In the genomic region with DNA sequence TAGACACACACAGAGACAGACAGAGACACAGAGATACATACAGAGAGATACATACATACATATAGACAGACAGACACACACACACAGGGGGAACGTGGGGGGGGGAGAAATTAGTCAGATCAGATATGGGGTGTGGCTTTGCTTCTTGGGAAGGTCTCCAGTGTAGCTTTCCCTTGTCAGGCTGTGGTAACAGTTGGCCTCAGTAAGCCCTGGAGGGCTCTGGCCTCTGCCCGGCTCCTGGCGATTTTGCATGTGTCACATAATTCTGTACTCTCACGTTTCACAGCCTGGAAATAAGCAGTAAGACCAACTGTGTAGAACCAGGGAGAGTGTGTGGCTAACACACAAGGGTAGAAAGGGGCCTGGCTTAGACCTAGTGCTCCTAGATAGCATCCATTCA, we compare ENCODE assay signal across 25 mouse cellular contexts. TPM values are rescaled to one million over a fixed set of nuclear protein-coding genes. Genes with fewer than 3 reads are reported as not detected.
A peak's percentile ranks its signal among the peaks of the same experiment; 100 is the strongest.
DNase-seq lines count a peak whose midpoint lies in the region; ATAC-seq lines count a peak whose summit lies in the region.
"Had no signal": no experiment of that assay in that cellular context is flagged by ENCODE, and none has a peak within 500 bp of the region (broad histone marks: within the 10 kb centered on the region; RNA-seq: fewer than 3 reads in every experiment).

No protein-coding gene starts in this region.

- peaks cover 12% of the 10 kb centered on the region; the same call in 1 of the 2 replicates for H3K36me3 ChIP-seq in liver, embryonic 13.5 days
- no peaks in the 10 kb centered on the region for H3K36me3 ChIP-seq in intestine, embryonic 15.5 days
- no peaks in the 10 kb centered on the region for H3K36me3 ChIP-seq in hindbrain, embryonic 16.5 days (ENCODE audit: control insufficient read depth, insufficient read depth, low read length)
- H3K36me3 ChIP-seq: forebrain, embryonic 15.5 days; heart, embryonic 15.5 days had no signal

- H3K4me3 ChIP-seq in liver, embryonic 13.5 days (replicated peaks), result no peak overlapping the region
- H3K4me3 ChIP-seq in intestine, embryonic 15.5 days (replicated peaks), result no peak overlapping the region
- no peak overlapping the region for H3K4me3 ChIP-seq in hindbrain, embryonic 16.5 days (ENCODE audit: low read length)
- H3K4me3 ChIP-seq: forebrain, embryonic 15.5 days; heart, adult 2 months; heart, embryonic 15.5 days; layer of hippocampus, adult 2 months had no signal

- peak; percentile 31 for DNase-seq in cerebellum, adult 9-10 months
- peak; percentile 84 for DNase-seq in 3T3-L1 (ENCODE audit: low read depth, low spot score)
- peak; percentile 57 for DNase-seq in brain, adult 2 months (ENCODE audit: low read depth, low spot score)
- DNase-seq in liver, embryonic 13.5 days, result no peak
- DNase-seq in layer of hippocampus, adult 9-11 months, result no peak
- DNase-seq: adrenal gland, adult 8-10 months; B cell, adult 2 months; gastrocnemius, postnatal 25 days; heart, adult 2 months; heart, postnatal 4 days; kidney, adult 18-20 months; kidney, postnatal 10 days; left cerebral cortex, postnatal 4 days; lung, adult 18-20 months; right cerebral cortex, adult 18-20 months had no signal

- 46% methylated on average over 4 of the region's 4 CpGs for WGBS in liver, embryonic 13.5 days (ENCODE audit: insufficient replicate concordance)
- 59% methylated on average over 4 of the region's 4 CpGs for WGBS in intestine, embryonic 15.5 days
- WGBS in hindbrain, embryonic 16.5 days, result 56% methylated on average over 4 of the region's 4 CpGs

- peak overlapping the region; percentile 99 for H3K27ac ChIP-seq in liver, embryonic 13.5 days
- H3K27ac ChIP-seq in intestine, embryonic 15.5 days, result no peak overlapping the region
- no peak overlapping the region for H3K27ac ChIP-seq in hindbrain, embryonic 16.5 days (ENCODE audit: low read depth, low read length)
- H3K27ac ChIP-seq: forebrain, embryonic 15.5 days; heart, adult 2 months; heart, embryonic 15.5 days; layer of hippocampus, adult 2 months; stomach, postnatal 0 days had no signal

- H3K27me3 ChIP-seq in liver, embryonic 13.5 days, result no peaks in the 10 kb centered on the region
- H3K27me3 ChIP-seq in intestine, embryonic 15.5 days (replicated peaks), result 0 out of 2 replicates have a peak, but pooled peaks cover 3% of the 10 kb centered on the region
- no peaks in the 10 kb centered on the region for H3K27me3 ChIP-seq in hindbrain, embryonic 16.5 days (replicated peaks; ENCODE audit: control insufficient read depth, insufficient read depth, low read length)
- H3K27me3 ChIP-seq: forebrain, embryonic 15.5 days; heart, embryonic 15.5 days; Patski had no signal

- no peaks in the 10 kb centered on the region for H3K9me3 ChIP-seq in liver, embryonic 13.5 days (replicated peaks)
- H3K9me3 ChIP-seq in intestine, embryonic 15.5 days, result no peaks in the 10 kb centered on the region
- H3K9me3 ChIP-seq in hindbrain, embryonic 16.5 days (ENCODE audit: control insufficient read depth, low read length), result no peaks in the 10 kb centered on the region
- H3K9me3 ChIP-seq: forebrain, embryonic 15.5 days; heart, embryonic 15.5 days had no signal

- peaks cover 82% of the 10 kb centered on the region for H3K4me1 ChIP-seq in liver, embryonic 13.5 days (replicated peaks)
- H3K4me1 ChIP-seq in intestine, embryonic 15.5 days (replicated peaks), result 0 out of 2 replicates have a peak, but pooled peaks cover 8% of the 10 kb centered on the region
- H3K4me1 ChIP-seq in hindbrain, embryonic 16.5 days (ENCODE audit: control insufficient read depth, insufficient read depth, low read depth, low read length), result no peaks in the 10 kb centered on the region
- H3K4me1 ChIP-seq: forebrain, embryonic 15.5 days had no signal

- H3K4me2 ChIP-seq in liver, embryonic 13.5 days, result no peak overlapping the region
- H3K4me2 ChIP-seq in intestine, embryonic 15.5 days (replicated peaks), result no peak overlapping the region
- H3K4me2 ChIP-seq in hindbrain, embryonic 16.5 days (ENCODE audit: low read length), result no peak overlapping the region
- H3K4me2 ChIP-seq: forebrain, embryonic 15.5 days; heart, embryonic 15.5 days had no signal

- no peak for ATAC-seq in cerebellum, adult (ENCODE audit: insufficient number of reproducible peaks, low FRiP score, low TSS enrichment)
- ATAC-seq in liver, embryonic 13.5 days (ENCODE audit: low read depth), result no peak
- no peak for ATAC-seq in intestine, embryonic 15.5 days
- ATAC-seq in hindbrain, embryonic 16.5 days, result no peak
- ATAC-seq: forebrain, embryonic 15.5 days; midbrain, embryonic 16.5 days; Patski had no signal

- H3K9ac ChIP-seq in liver, embryonic 13.5 days, result peak overlapping the region; percentile 34; the same call in 1 of the 2 replicates
- H3K9ac ChIP-seq in intestine, embryonic 15.5 days, result no peak overlapping the region
- no peak overlapping the region for H3K9ac ChIP-seq in hindbrain, embryonic 16.5 days (ENCODE audit: low read depth, low read length)
- H3K9ac ChIP-seq: forebrain, embryonic 15.5 days; heart, embryonic 15.5 days had no signal

RNA-seq across cellular contexts. Expression of a gene that starts 15.3 kb away (rescaled TPM):
- 8.4 and 9.9 TPM in 2 replicates for polyA plus RNA-seq in liver, embryonic 13.5 days (2015; fragmentation: Nextera tagmentation; extraction: Ambion mirVana)
- 7.5 and 8.4 TPM in 2 replicates for polyA plus RNA-seq in intestine, embryonic 15.5 days (2015; fragmentation: Nextera tagmentation; extraction: Ambion mirVana)
- 1.8 and 2.3 TPM in 2 replicates for polyA plus RNA-seq in hindbrain, embryonic 16.5 days (2015; fragmentation: Nextera tagmentation; extraction: Ambion mirVana)

RNA-seq across cellular contexts. Expression of a gene that starts 28.6 kb away (rescaled TPM):
- 0.05 TPM in 1 of 2 replicates, not detected in the other for polyA plus RNA-seq in liver, embryonic 13.5 days (2015; fragmentation: Nextera tagmentation; extraction: Ambion mirVana)
- 0.34 and 0.42 TPM in 2 replicates for polyA plus RNA-seq in intestine, embryonic 15.5 days (2015; fragmentation: Nextera tagmentation; extraction: Ambion mirVana)
- polyA plus RNA-seq in hindbrain, embryonic 16.5 days (2015; fragmentation: Nextera tagmentation; extraction: Ambion mirVana), result 0.14 TPM in 1 of 2 replicates, not detected in the other

RNA-seq across cellular contexts. Expression of a gene that starts 48.5 kb away (rescaled TPM):
- not detected in 2 replicates for polyA plus RNA-seq in liver, embryonic 13.5 days (2015; fragmentation: Nextera tagmentation; extraction: Ambion mirVana)
- 3.8 and 4.6 TPM in 2 replicates for polyA plus RNA-seq in intestine, embryonic 15.5 days (2015; fragmentation: Nextera tagmentation; extraction: Ambion mirVana)
- polyA plus RNA-seq in hindbrain, embryonic 16.5 days (2015; fragmentation: Nextera tagmentation; extraction: Ambion mirVana), result not detected in 2 replicates
- polyA plus RNA-seq: embryonic facial prominence, embryonic 11.5 days; forebrain, embryonic 15.5 days; heart, adult 2 months; heart, embryonic 15.5 days; midbrain, embryonic 16.5 days; Patski had no signal

RNA-seq across cellular contexts. Expression of a gene that starts 54.7 kb away (rescaled TPM):
- polyA plus RNA-seq in liver, embryonic 13.5 days (2015; fragmentation: Nextera tagmentation; extraction: Ambion mirVana), result 109 and 114 TPM in 2 replicates
- 230 and 242 TPM in 2 replicates for polyA plus RNA-seq in intestine, embryonic 15.5 days (2015; fragmentation: Nextera tagmentation; extraction: Ambion mirVana)
- 242 and 260 TPM in 2 replicates for polyA plus RNA-seq in hindbrain, embryonic 16.5 days (2015; fragmentation: Nextera tagmentation; extraction: Ambion mirVana)

Comparison
In these comparisons a context has a peak if more than half of its experiments do, and no peak if none do; other contexts are left out.
1. DNase-seq: peak in cerebellum, adult 9-10 months (single experiment), 3T3-L1 (single experiment) and brain, adult 2 months (single experiment); none in liver, embryonic 13.5 days (single experiment) and layer of hippocampus, adult 9-11 months (single experiment).